Mouse (Mus musculus) forebrain, postnatal 0 days (tissue): ENCODE measurements around the gene Cdh13. TPM values are rescaled to one million over a fixed set of nuclear protein-coding genes. Genes with fewer than 3 reads are reported as not detected.

ENCODE experiments used
- ATAC-seq: fragments of 200-750 bp; cut with Nextera tagmentation; 2 replicates; pipeline ENCODE4 v1.8.0; 2017; ENCODE audit warnings: mild to moderate bottlenecking, moderate library complexity
- DNase-seq: peaks from one replicate; pipeline ENCODE4 v3.0.0-alpha.2; 2015
- H3K27ac ChIP-seq: fragments of 300-500 bp; sonication (generic); 2 replicates; pipeline ENCODE4 v1.5.1; 2014; ENCODE audit warnings: low read depth, mild to moderate bottlenecking, antibody characterized with exemption, low read length, moderate library complexity, mixed read lengths
- H3K27me3 ChIP-seq: fragments of 300-500 bp; sonication (generic); 2 replicates; pipeline ENCODE4 v1.6.1; 2014; ENCODE audit warnings: mild to moderate bottlenecking, low read length, mixed read lengths; ENCODE audit not compliant: insufficient read depth
- H3K36me3 ChIP-seq: fragments of 300-500 bp; sonication (generic); 2 replicates; pipeline ENCODE4 v1.6.1; 2014; ENCODE audit warnings: mild to moderate bottlenecking, moderate library complexity; ENCODE audit not compliant: insufficient read depth
- H3K4me1 ChIP-seq: fragments of 300-500 bp; sonication (generic); 2 replicates; pipeline ENCODE4 v1.6.1; 2014; ENCODE audit warnings: antibody characterized with exemption; ENCODE audit not compliant: insufficient read depth
- H3K4me2 ChIP-seq: fragments of 300-500 bp; sonication (generic); 2 replicates; pipeline ENCODE4 v1.6.1; 2014; ENCODE audit warnings: low read depth, mild to moderate bottlenecking, moderate library complexity
- H3K4me3 ChIP-seq: fragments of 300-500 bp; sonication (generic); 2 replicates; pipeline ENCODE4 v1.5.1; 2014; ENCODE audit warnings: low read depth, low read length, mixed read lengths
- H3K9ac ChIP-seq: fragments of 300-500 bp; sonication (generic); 2 replicates; pipeline ENCODE4 v1.6.1; 2014; ENCODE audit warnings: mild to moderate bottlenecking
- H3K9me3 ChIP-seq: fragments of 300-500 bp; sonication (generic); 2 replicates; pipeline ENCODE4 v1.6.1; 2016; ENCODE audit warnings: low read length
- CTCF ChIP-seq: sonication (generic); IDR thresholded peaks from 2 replicates; pipeline ENCODE4 v1.5.1; 2016; ENCODE audit warnings: antibody characterized with exemption, control low read depth, low read depth
- WGBS: fragments of 180-500 bp; shearing (Covaris S2); extraction: QIAGEN DNeasy Blood & Tissue Kit; methylation state at CpG from one replicate; pipeline ENCODE4 v1.1.7; 2014; 5-methylcytosine and 5-hydroxymethylcytosine counted together
- polyA plus RNA-seq: library from polyadenylated mRNA; unstranded; fragments of >200 nt; fragmentation: Nextera tagmentation; extraction: Ambion mirVana; gene quantifications from 2 replicates; pipeline ENCODE4 v1.2.1, GENCODE M21; 2015
- total RNA-seq: library from RNA; depleted of rRNA; stranded (reverse); fragments of >200 nt; gene quantifications from 2 replicates; pipeline ENCODE4 v1.2.3, GENCODE M21; 2014

The Cdh13 gene
- total and polyA plus RNA-seq, 2 experiments from 2014 or later = 127 to 154 TPM

GRCm38 (mm10) chr8:118393909-118394650, 110.5 kb downstream of the Cdh13 start:
- TF ChIP-seq CTCF = no peak
- Histone ChIP-seq H3K9ac (no peak overlapping the region), H3K4me3 (no peak overlapping the region), H3K27me3 (no peaks in the 10 kb centered on the region), H3K9me3 (no peaks in the 10 kb centered on the region), H3K4me2 (no peak overlapping the region), H3K27ac (no peak overlapping the region), H3K4me1 (no peaks in the 10 kb centered on the region), H3K36me3 (no peaks in the 10 kb centered on the region)
- 58% methylated on average over 7 of the region's 7 CpGs for WGBS
- ATAC-seq (peak; percentile 48; the same call in 1 of the 2 replicates), DNase-seq (no peak)

- no peak for ATAC-seq
- H3K4me1 ChIP-seq = no peaks in the 10 kb centered on the region
- H3K4me3 ChIP-seq = no peak overlapping the region
- no peak overlapping the region for H3K9ac ChIP-seq
- DNase-seq = no peak
- no peak overlapping the region for H3K4me2 ChIP-seq
- H3K27me3 ChIP-seq = no peaks in the 10 kb centered on the region
- 81% methylated on average over 4 of the region's 4 CpGs for WGBS
- no peak overlapping the region for H3K27ac ChIP-seq
- no peaks in the 10 kb centered on the region for H3K9me3 ChIP-seq
- TF ChIP-seq CTCF = no peak
- no peaks in the 10 kb centered on the region for H3K36me3 ChIP-seq
Measured at GRCm38 (mm10) chr8:118395178-118395577, 111.6 kb downstream of the Cdh13 start.

- Histone ChIP-seq H3K36me3 (no peaks in the 10 kb centered on the region), H3K4me1 (no peaks in the 10 kb centered on the region), H3K27me3 (no peaks in the 10 kb centered on the region), H3K9me3 (0 out of 2 replicates have a peak, but pooled peaks cover 4% of the 10 kb centered on the region), H3K4me3 (no peak overlapping the region), H3K9ac (no peak overlapping the region), H3K27ac (no peak overlapping the region), H3K4me2 (no peak overlapping the region)
- WGBS = over 99% methylated on average over 3 of the region's 3 CpGs
- ATAC-seq (no peak), DNase-seq (no peak)
- no peak for TF ChIP-seq CTCF
Measured at GRCm38 (mm10) chr8:118404836-118405235, 121.3 kb downstream of the Cdh13 start.

GRCm38 (mm10) chr8:118407322-118407721, 123.8 kb downstream of the Cdh13 start:
- ATAC-seq (no peak), DNase-seq (no peak)
- Histone ChIP-seq H3K9me3 (0 out of 2 replicates have a peak, but pooled peaks cover 4% of the 10 kb centered on the region), H3K36me3 (no peaks in the 10 kb centered on the region), H3K27me3 (no peaks in the 10 kb centered on the region), H3K4me3 (no peak overlapping the region), H3K4me1 (no peaks in the 10 kb centered on the region), H3K27ac (no peak overlapping the region), H3K4me2 (no peak overlapping the region), H3K9ac (no peak overlapping the region)
- 86% methylated on average over 6 of the region's 6 CpGs for WGBS
- TF ChIP-seq CTCF = no peak

- WGBS = 85% methylated on average over 3 of the region's 3 CpGs
- no peak for TF ChIP-seq CTCF
- Histone ChIP-seq H3K27ac (no peak overlapping the region), H3K27me3 (no peaks in the 10 kb centered on the region), H3K4me1 (no peaks in the 10 kb centered on the region), H3K9ac (no peak overlapping the region), H3K9me3 (no peaks in the 10 kb centered on the region), H3K36me3 (no peaks in the 10 kb centered on the region), H3K4me3 (no peak overlapping the region), H3K4me2 (no peak overlapping the region)
- DNase-seq = no peak
- ATAC-seq = no peak
Measured at GRCm38 (mm10) chr8:118409396-118409795, 125.9 kb downstream of the Cdh13 start.

GRCm38 (mm10) chr8:118410341-118410970, 126.9 kb downstream of the Cdh13 start:
- Histone ChIP-seq H3K36me3 (no peaks in the 10 kb centered on the region), H3K4me3 (no peak overlapping the region), H3K27ac (no peak overlapping the region), H3K4me2 (no peak overlapping the region), H3K9me3 (no peaks in the 10 kb centered on the region), H3K27me3 (no peaks in the 10 kb centered on the region), H3K4me1 (peaks cover 5% of the 10 kb centered on the region; the same call in 1 of the 2 replicates), H3K9ac (no peak overlapping the region)
- WGBS = 57% methylated on average over 4 of the region's 4 CpGs
- ATAC-seq (no peak), DNase-seq (no peak)
- TF ChIP-seq CTCF = no peak

- Histone ChIP-seq H3K9ac (no peak overlapping the region), H3K27me3 (no peaks in the 10 kb centered on the region), H3K4me1 (peaks cover 11% of the 10 kb centered on the region; the same call in 1 of the 2 replicates), H3K9me3 (no peaks in the 10 kb centered on the region), H3K36me3 (no peaks in the 10 kb centered on the region), H3K4me3 (no peak overlapping the region), H3K27ac (peak overlapping the region; percentile 55; the same call in 1 of the 2 replicates), H3K4me2 (no peak overlapping the region)
- DNase-seq (peak; percentile 66), ATAC-seq (peak; percentile 53)
- WGBS = 28% methylated on average over 7 of the region's 7 CpGs
- TF ChIP-seq CTCF = no peak
Measured at GRCm38 (mm10) chr8:118415672-118416071, 132.1 kb downstream of the Cdh13 start.
